Mouse (Mus musculus): ENCODE results near the gene Snx11. TPM values are rescaled to one million over a fixed set of nuclear protein-coding genes. Genes with fewer than 3 reads are reported as not detected.

The Snx11 gene
- polyA plus RNA-seq, 1 experiment from 2014 or later, result 44.1 TPM

GRCm38 (mm10) chr11:96768240-96768639, 9.1 kb downstream of the Snx11 start:
- H3K27me3 ChIP-seq (replicated peaks; ENCODE audit: control insufficient read depth, insufficient read depth, low read length), result no peaks in the 10 kb centered on the region
- H3K9me3 ChIP-seq (ENCODE audit: control insufficient read depth, low read length), result no peaks in the 10 kb centered on the region
- no peak overlapping the region for H3K9ac ChIP-seq (replicated peaks; ENCODE audit: low read depth, low read length)
- H3K27ac ChIP-seq (ENCODE audit: low read length), result peak overlapping the region; percentile 63; the same call in 1 of the 2 replicates
- H3K4me3 ChIP-seq (replicated peaks; ENCODE audit: low read length), result no peak overlapping the region
- peaks cover 14% of the 10 kb centered on the region for H3K4me1 ChIP-seq (replicated peaks; ENCODE audit: control insufficient read depth, insufficient read depth, low read length)
- no peak overlapping the region for H3K4me2 ChIP-seq (ENCODE audit: low read length)
- peaks cover 17% of the 10 kb centered on the region for H3K36me3 ChIP-seq (ENCODE audit: control insufficient read depth, insufficient read depth)
- 64% methylated on average over 9 of the region's 9 CpGs for WGBS
- ATAC-seq, result no peak

- peak; percentile 74 for ATAC-seq
- Histone ChIP-seq H3K4me1 (replicated peaks; ENCODE audit: control insufficient read depth, insufficient read depth, low read length) (peaks cover 18% of the 10 kb centered on the region), H3K36me3 (ENCODE audit: control insufficient read depth, insufficient read depth) (peaks cover 16% of the 10 kb centered on the region), H3K27ac (ENCODE audit: low read length) (peak overlapping the region; percentile 63), H3K9me3 (ENCODE audit: control insufficient read depth, low read length) (no peaks in the 10 kb centered on the region), H3K27me3 (replicated peaks; ENCODE audit: control insufficient read depth, insufficient read depth, low read length) (no peaks in the 10 kb centered on the region), H3K4me3 (replicated peaks; ENCODE audit: low read length) (no peak overlapping the region), H3K4me2 (ENCODE audit: low read length) (no peak overlapping the region), H3K9ac (replicated peaks; ENCODE audit: low read depth, low read length) (no peak overlapping the region)
- 12% methylated on average over 7 of the region's 7 CpGs for WGBS
These were observed 10.3 kb downstream of the Snx11 start for GRCm38 (mm10) chr11:96767096-96767495.

- Histone ChIP-seq H3K9me3 (ENCODE audit: control insufficient read depth, low read length) (no peaks in the 10 kb centered on the region), H3K4me3 (replicated peaks; ENCODE audit: low read length) (no peak overlapping the region), H3K27ac (ENCODE audit: low read length) (peak overlapping the region; percentile 62; the same call in 1 of the 2 replicates), H3K4me1 (replicated peaks; ENCODE audit: control insufficient read depth, insufficient read depth, low read length) (peaks cover 18% of the 10 kb centered on the region), H3K36me3 (ENCODE audit: control insufficient read depth, insufficient read depth) (peaks cover 12% of the 10 kb centered on the region), H3K9ac (replicated peaks; ENCODE audit: low read depth, low read length) (no peak overlapping the region), H3K27me3 (replicated peaks; ENCODE audit: control insufficient read depth, insufficient read depth, low read length) (no peaks in the 10 kb centered on the region), H3K4me2 (ENCODE audit: low read length) (no peak overlapping the region)
- ATAC-seq, result no peak
- WGBS, result 65% methylated on average over 12 of the region's 12 CpGs
These were observed 10.8 kb downstream of the Snx11 start for GRCm38 (mm10) chr11:96766555-96766954.

GRCm38 (mm10) chr11:96765645-96766044, 11.7 kb downstream of the Snx11 start:
- no peak for ATAC-seq
- Histone ChIP-seq H3K27ac (ENCODE audit: low read length) (no peak overlapping the region), H3K9ac (replicated peaks; ENCODE audit: low read depth, low read length) (no peak overlapping the region), H3K27me3 (replicated peaks; ENCODE audit: control insufficient read depth, insufficient read depth, low read length) (no peaks in the 10 kb centered on the region), H3K4me1 (replicated peaks; ENCODE audit: control insufficient read depth, insufficient read depth, low read length) (peaks cover 18% of the 10 kb centered on the region), H3K9me3 (ENCODE audit: control insufficient read depth, low read length) (no peaks in the 10 kb centered on the region), H3K36me3 (ENCODE audit: control insufficient read depth, insufficient read depth) (peaks cover 11% of the 10 kb centered on the region), H3K4me2 (ENCODE audit: low read length) (no peak overlapping the region), H3K4me3 (replicated peaks; ENCODE audit: low read length) (no peak overlapping the region)
- 78% methylated on average over 7 of the region's 7 CpGs for WGBS

GRCm38 (mm10) chr11:96764511-96765350, 12.6 kb downstream of the Snx11 start:
- H3K27ac ChIP-seq (ENCODE audit: low read length), result no peak overlapping the region
- H3K36me3 ChIP-seq (ENCODE audit: control insufficient read depth, insufficient read depth), result peaks cover 7% of the 10 kb centered on the region; the same call in 1 of the 2 replicates
- H3K27me3 ChIP-seq (replicated peaks; ENCODE audit: control insufficient read depth, insufficient read depth, low read length), result no peaks in the 10 kb centered on the region
- H3K4me2 ChIP-seq (ENCODE audit: low read length), result no peak overlapping the region
- peaks cover 18% of the 10 kb centered on the region for H3K4me1 ChIP-seq (replicated peaks; ENCODE audit: control insufficient read depth, insufficient read depth, low read length)
- H3K4me3 ChIP-seq (replicated peaks; ENCODE audit: low read length), result no peak overlapping the region
- no peaks in the 10 kb centered on the region for H3K9me3 ChIP-seq (ENCODE audit: control insufficient read depth, low read length)
- 29% methylated on average over 13 of the region's 13 CpGs for WGBS
- ATAC-seq, result peak; percentile 37; the same call in 1 of the 2 replicates
- H3K9ac ChIP-seq (replicated peaks; ENCODE audit: low read depth, low read length), result no peak overlapping the region

- Histone ChIP-seq H3K36me3 (ENCODE audit: control insufficient read depth, insufficient read depth) (no peaks in the 10 kb centered on the region), H3K4me1 (replicated peaks; ENCODE audit: control insufficient read depth, insufficient read depth, low read length) (peaks cover 16% of the 10 kb centered on the region), H3K9ac (replicated peaks; ENCODE audit: low read depth, low read length) (no peak overlapping the region), H3K4me3 (replicated peaks; ENCODE audit: low read length) (no peak overlapping the region), H3K4me2 (ENCODE audit: low read length) (no peak overlapping the region), H3K27ac (ENCODE audit: low read length) (no peak overlapping the region), H3K27me3 (replicated peaks; ENCODE audit: control insufficient read depth, insufficient read depth, low read length) (no peaks in the 10 kb centered on the region), H3K9me3 (ENCODE audit: control insufficient read depth, low read length) (no peaks in the 10 kb centered on the region)
- no peak for ATAC-seq
- WGBS, result 68% methylated on average over 15 of the region's 15 CpGs
These were observed 14.5 kb downstream of the Snx11 start for GRCm38 (mm10) chr11:96762742-96763470.

- no peak for ATAC-seq
These were observed 15.4 kb downstream of the Snx11 start for GRCm38 (mm10) chr11:96761984-96762383.

GRCm38 (mm10) chr11:96760042-96760441, 17.3 kb downstream of the Snx11 start:
- no peak overlapping the region for H3K9ac ChIP-seq (replicated peaks; ENCODE audit: low read depth, low read length)
- H3K4me2 ChIP-seq (ENCODE audit: low read length), result no peak overlapping the region
- ATAC-seq, result no peak
- H3K9me3 ChIP-seq (ENCODE audit: control insufficient read depth, low read length), result no peaks in the 10 kb centered on the region
- WGBS, result 37% methylated on average over 3 of the region's 3 CpGs
- H3K27me3 ChIP-seq (replicated peaks; ENCODE audit: control insufficient read depth, insufficient read depth, low read length), result no peaks in the 10 kb centered on the region
- no peaks in the 10 kb centered on the region for H3K36me3 ChIP-seq (ENCODE audit: control insufficient read depth, insufficient read depth)
- no peak overlapping the region for H3K4me3 ChIP-seq (replicated peaks; ENCODE audit: low read length)
- peaks cover 5% of the 10 kb centered on the region; the same call in 1 of the 2 replicates for H3K4me1 ChIP-seq (replicated peaks; ENCODE audit: control insufficient read depth, insufficient read depth, low read length)
- H3K27ac ChIP-seq (ENCODE audit: low read length), result no peak overlapping the region

More at GRCm38 (mm10) chr11:96761984-96762383, 15.4 kb downstream of the Snx11 start:
- Histone ChIP-seq H3K9me3 (ENCODE audit: control insufficient read depth, low read length) (no peaks in the 10 kb centered on the region), H3K4me2 (ENCODE audit: low read length) (no peak overlapping the region), H3K4me3 (replicated peaks; ENCODE audit: low read length) (no peak overlapping the region), H3K36me3 (ENCODE audit: control insufficient read depth, insufficient read depth) (no peaks in the 10 kb centered on the region), H3K27me3 (replicated peaks; ENCODE audit: control insufficient read depth, insufficient read depth, low read length) (no peaks in the 10 kb centered on the region), H3K4me1 (replicated peaks; ENCODE audit: control insufficient read depth, insufficient read depth, low read length) (peaks cover 7% of the 10 kb centered on the region), H3K9ac (replicated peaks; ENCODE audit: low read depth, low read length) (no peak overlapping the region), H3K27ac (ENCODE audit: low read length) (no peak overlapping the region)
- WGBS, result 75% methylated on average over 7 of the region's 7 CpGs

- Histone ChIP-seq H3K9ac (replicated peaks; ENCODE audit: low read depth, low read length) (no peak overlapping the region), H3K27ac (ENCODE audit: low read length) (no peak overlapping the region), H3K4me3 (replicated peaks; ENCODE audit: low read length) (no peak overlapping the region), H3K36me3 (ENCODE audit: control insufficient read depth, insufficient read depth) (no peaks in the 10 kb centered on the region), H3K27me3 (replicated peaks; ENCODE audit: control insufficient read depth, insufficient read depth, low read length) (no peaks in the 10 kb centered on the region), H3K4me1 (replicated peaks; ENCODE audit: control insufficient read depth, insufficient read depth, low read length) (0 out of 2 replicates have a peak, but pooled peaks cover 5% of the 10 kb centered on the region), H3K9me3 (ENCODE audit: control insufficient read depth, low read length) (no peaks in the 10 kb centered on the region), H3K4me2 (ENCODE audit: low read length) (no peak overlapping the region)
- no peak for ATAC-seq
- 74% methylated on average over 5 of the region's 5 CpGs for WGBS
These were observed 19.0 kb downstream of the Snx11 start for GRCm38 (mm10) chr11:96758402-96758801.

Measured in forebrain, embryonic 16.5 days (tissue).